Mouse (Mus musculus): ENCODE measurements at regions not wholly inside any gene's neighbourhood (a gene's known extent, or its start where the extent isn't known, plus 50 kb on each side); places are given as distances from the start of the nearest gene placed in this dataset.

DNA sequence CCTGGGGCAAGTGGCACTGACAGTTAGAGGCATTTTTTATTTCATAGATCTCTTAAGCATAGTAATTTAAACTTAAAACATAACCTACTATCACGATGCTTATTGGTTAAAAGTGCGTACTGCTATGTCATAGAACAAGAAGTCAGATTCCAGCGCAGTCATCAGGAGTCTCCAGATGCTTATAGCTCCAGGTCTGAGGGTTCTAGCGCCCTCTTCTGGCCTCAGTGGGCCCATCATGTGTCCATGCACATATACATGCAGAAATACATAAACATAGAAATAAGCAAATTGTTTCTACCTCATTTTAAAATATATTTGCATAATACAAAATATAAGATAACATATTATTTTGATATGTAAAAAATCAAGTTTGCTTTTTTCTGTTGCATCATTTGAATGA, 1002.8 kb upstream of the Adgrl2 start:
- DNase-seq (ENCODE audit: low spot score in 2 of 2), result no peak

DNA sequence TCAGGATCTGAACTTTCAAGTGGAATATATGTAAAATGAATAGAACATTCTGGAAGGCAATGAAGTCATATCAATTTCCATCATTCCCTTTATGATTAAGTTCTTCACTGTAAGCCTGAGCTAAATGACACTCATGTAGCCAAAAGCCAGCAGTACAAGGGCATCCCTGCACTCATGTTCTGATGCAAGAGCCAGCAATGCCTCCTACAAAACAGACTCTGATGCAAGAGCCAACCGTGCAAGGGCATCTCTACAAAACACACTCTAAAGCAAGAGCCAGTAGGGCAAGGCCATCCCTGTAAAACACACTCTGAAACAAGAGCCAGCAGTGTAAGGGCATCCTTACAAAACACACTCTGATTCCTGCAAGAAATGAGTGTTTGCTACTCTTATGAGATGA, 997.4 kb upstream of the Adgrl2 start:
- no peak for DNase-seq (ENCODE audit: low spot score in 2 of 2)

DNA sequence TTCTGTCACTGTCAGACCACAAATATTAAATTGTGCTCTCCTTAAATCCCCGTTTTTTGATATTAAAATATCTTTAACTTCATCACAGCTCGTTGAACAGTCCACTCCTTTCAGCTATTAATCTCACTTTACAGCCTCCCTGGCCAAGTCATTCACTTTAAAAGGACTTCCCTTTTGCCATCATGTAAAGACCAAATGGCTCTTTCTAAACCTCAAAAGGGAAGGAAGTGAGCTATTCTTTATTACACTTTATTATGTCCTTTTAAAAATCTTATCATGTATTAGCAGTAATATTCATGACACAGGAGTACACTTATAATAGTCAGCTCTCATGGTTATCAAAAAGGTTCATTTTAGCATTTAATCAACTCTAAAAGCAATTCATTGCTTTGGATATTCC, 966.6 kb upstream of the Adgrl2 start:
- no peak for DNase-seq (ENCODE audit: low spot score in 2 of 2)

DNA sequence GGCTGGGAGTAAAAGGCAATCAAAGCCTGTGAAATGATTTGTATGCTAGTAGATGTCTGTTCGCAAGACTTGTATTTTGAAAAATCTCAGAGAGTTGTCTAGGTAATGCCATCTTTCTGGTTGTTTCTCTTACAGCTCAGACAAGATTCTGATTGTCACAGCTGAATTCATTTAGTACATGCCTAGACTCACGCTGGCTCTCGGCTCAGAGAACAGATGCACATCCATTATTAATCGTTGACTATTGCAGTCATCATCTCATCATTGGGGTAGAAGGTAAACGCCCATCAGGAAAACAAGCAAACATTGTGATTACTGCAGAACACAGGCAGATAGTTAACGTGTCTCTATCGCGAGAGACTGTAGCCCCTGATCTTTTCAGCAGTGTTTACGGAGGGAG, 945.8 kb upstream of the Adgrl2 start:
- DNase-seq (ENCODE audit: low spot score in 2 of 2), result no peak

DNA sequence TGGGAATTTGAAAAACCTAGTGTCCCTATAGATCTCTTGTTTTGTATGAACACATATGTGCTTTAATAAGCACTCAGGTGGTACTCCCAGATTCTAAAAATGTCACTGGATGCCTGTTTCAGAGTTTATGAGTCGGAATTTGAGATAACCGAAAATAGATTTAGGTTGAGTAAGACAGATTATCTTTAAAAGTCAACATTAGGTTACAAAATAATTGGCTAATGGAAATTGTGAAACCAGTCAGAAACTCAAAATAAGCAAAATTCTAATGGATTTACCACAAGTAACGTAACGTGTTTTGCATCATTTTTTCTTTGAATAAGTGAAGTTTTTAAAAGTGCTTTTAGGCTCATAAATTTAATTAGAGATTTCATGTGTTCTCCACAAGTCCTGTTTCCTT, 944.5 kb upstream of the Adgrl2 start:
- DNase-seq (ENCODE audit: low spot score in 2 of 2), result no peak

DNA sequence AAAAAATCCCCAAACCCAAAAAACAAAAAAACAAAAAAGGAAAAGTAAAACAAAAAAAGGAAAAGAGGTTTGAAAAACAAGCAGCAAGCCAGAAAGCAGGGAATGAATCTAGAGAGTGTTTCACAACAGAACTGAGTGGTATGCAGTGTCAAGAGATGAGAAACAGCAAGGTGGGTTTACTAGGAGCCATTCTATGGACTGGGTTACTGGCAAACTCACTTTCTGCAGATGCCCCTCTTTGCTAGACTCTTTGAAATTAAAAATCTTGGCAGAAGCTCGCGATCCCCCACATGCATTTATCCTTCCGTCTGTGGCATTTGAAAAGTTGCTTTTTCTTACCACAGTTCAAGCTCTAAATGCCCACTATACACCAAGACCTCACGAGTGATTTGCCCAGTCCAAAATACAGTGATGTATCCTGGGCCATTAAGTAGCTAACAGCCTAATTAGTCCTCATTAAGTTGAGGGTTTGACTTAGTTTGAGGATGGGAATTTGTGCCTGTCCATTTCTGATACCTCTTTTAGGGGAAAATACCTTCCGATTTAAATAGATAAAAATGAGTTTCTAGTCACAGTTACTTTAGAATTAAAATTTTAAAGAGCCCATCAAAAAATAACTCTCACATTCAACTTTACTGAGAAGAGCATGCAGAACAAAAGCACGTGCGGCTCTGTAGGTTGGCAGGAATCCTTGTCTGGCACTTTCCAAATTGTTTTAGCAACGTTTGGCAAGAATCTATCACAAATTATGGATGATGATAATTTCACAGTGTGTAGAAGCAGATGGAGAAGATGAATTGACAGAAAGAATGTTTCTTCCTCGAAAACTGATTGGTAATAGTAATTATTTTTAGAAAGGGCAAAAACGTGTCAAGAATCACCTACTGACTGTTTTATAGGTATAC, 938.4 kb upstream of the Adgrl2 start:
- DNase-seq (ENCODE audit: low spot score in 2 of 2), result no peak

DNA sequence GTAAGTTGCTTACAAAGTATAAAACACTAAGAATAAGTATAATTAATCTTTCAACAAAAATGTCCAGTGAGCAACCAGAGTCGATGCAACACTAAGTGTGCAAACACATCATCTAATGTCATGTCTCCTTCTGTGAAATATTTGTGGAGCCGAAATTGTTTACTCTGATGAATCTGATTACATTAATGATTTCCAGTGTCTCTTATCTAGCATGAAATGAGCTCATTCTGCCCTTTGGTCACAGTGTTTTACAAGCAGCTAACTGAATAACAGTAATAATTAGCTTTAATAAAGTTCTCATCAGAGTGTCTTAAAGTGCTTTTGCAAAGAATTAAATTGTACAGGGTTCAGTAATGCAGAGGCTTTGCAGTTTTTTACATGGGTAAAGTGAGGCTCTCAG, 929.9 kb upstream of the Adgrl2 start:
- DNase-seq (ENCODE audit: low spot score in 2 of 2), result no peak

DNA sequence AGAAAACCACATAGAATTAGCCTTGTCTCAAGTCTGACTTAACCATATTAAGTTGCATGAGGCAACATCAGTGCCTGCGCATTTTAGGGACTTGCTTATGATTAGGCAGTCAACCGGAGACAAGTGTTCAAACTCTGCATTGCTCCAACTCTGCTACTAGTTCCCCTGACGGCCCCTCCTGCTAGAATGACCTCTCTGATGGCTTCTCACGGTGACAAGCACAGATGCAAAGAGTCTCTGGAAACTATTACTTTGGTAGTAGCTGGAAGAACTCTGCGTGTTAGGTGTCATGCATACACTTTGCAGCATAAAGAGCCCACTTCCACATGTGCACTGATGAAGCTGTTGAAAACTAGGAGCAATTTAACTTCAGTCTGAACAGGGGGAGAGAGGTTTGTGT, 927.8 kb upstream of the Adgrl2 start:
- DNase-seq (ENCODE audit: low spot score in 2 of 2), result no peak

DNA sequence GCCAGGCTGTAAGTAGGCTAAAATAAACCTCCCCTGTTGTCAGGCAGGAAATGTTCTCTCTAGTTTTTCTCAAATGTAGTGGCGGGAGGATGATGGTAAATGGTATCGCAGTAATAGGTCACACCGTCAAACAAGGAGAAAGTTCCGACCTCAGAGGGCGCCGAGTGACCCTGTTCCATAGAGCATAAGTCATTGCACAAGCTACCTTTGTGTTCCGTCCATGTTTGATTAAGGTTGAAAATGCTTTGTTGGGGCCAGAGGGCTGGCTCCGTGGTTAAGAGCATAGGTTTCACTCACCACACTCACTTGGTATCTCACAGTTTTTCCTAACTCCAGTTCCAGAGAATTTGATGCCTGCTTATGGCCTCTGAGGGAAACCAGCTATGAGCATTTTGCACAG, 920.4 kb upstream of the Adgrl2 start:
- DNase-seq (ENCODE audit: low spot score in 2 of 2), result no peak

DNA sequence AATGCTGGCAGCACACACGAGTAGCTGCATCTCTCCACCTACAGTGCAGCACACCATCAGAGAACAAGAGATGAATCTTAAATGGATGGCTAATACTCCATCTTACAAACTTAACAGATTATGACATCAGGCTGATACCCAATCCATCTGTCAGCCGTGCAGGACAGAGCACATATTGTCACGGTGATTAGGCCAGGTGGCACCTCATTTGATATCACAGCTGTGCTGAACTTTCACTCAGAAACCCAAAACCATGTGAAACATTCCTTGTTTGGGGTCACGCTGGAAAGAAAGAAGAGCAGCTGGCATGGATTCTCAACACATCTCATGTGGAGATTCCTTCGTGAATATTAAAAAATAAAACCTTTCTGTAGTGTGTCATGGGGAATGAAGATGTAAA, 911.4 kb upstream of the Adgrl2 start:
- no peak for DNase-seq (ENCODE audit: low spot score in 2 of 2)

DNA sequence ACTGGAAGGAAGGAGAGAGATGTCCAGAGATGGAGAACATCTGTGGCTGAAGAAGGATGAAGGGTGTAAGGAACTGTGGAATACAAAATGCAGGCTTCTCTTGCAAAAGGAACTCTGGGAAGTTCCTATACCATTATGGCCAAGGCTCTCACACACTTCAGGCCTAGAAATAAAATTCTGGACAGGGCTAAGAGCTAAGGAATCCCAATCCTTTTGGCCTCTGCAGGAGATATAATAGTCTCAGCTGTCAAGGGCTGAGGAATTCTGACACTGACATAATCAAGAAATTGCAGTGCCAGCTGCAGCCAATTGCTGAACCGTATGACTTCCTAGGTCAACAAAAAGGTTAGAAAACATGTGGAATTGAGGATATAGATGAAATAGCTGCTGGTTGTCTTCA, 886.2 kb upstream of the Adgrl2 start:
- no peak for DNase-seq (ENCODE audit: low spot score in 2 of 2)

DNA sequence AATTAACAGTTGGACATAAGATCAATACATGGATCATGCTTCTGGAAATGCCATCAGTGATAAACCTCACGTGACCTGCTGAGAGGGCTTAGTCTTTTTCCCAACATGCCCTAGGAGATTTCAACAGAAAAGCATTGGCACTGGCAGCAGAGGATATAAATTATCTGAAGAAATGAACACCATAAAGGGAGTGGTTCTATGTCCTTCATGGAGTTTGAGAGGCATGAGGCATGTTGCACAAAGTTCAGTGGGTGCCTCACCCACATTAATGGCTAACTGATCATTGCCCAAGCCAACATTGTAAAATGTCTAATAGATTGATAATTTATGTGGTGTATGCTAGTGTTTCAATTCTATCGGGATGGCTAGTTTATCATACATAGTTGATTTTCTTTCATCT, 875.6 kb upstream of the Adgrl2 start:
- no peak for DNase-seq (ENCODE audit: low spot score in 2 of 2)

DNA sequence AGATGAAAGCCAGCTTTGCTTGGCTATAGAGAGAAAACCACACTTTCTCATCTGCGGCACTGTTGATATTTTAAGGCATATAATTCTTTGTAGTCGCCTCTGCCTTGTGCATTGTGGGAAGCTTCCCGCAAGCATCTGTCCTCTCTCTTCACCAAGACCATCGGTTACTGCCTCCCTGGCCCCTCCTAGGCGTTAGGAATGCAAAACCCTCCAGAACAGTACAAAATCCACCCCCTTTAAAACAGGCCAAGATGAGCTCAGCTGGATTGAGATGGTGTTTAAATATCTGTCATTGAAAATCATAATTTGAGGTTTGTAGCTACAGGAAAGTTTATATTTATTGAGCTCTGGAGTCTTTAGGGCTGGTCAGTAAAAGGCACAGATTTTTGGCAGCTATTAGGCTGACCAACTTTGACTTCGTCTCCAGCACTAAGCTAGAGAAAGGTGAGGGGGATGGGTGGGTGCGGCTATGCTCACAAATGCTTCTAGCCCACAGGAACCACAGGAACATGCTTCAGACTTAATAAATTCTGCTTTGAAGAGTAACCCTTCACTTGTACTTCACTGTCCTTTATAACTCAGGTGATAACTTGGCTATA, 856.7 kb upstream of the Adgrl2 start:
- DNase-seq (ENCODE audit: low spot score in 2 of 2), result no peak

DNA sequence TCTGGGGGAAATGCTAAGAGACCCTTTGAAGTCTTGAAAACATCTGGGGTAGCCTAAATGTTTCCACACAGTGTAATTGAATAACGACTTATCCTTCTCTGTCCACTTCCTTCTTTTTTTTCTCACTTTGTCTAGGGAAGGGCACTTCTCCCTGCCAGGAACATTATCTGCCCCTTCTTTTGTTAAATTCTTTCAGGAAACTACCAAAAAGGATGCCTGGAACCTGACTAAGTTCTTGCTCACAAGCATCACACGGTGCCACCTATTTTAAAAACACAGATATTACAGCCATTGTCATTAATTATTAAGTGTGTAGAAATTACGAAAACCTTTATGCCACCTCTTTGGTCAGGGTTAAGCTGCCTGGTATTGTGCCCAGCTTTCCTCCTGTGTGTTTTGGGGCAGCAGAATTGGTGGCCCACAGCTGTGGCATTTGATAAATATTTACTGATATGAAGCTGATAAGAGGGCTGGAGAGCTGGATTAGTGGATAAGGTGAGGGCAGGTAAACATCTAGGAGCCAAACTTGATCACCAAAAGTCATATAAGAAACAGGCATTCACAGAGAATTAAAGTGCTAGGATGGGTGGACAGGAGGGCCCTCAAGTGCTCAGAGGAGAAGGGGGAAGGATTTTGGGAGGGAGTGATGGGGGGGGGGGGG, 855.6 kb upstream of the Adgrl2 start:
- DNase-seq (ENCODE audit: low spot score in 2 of 2), result no peak

DNA sequence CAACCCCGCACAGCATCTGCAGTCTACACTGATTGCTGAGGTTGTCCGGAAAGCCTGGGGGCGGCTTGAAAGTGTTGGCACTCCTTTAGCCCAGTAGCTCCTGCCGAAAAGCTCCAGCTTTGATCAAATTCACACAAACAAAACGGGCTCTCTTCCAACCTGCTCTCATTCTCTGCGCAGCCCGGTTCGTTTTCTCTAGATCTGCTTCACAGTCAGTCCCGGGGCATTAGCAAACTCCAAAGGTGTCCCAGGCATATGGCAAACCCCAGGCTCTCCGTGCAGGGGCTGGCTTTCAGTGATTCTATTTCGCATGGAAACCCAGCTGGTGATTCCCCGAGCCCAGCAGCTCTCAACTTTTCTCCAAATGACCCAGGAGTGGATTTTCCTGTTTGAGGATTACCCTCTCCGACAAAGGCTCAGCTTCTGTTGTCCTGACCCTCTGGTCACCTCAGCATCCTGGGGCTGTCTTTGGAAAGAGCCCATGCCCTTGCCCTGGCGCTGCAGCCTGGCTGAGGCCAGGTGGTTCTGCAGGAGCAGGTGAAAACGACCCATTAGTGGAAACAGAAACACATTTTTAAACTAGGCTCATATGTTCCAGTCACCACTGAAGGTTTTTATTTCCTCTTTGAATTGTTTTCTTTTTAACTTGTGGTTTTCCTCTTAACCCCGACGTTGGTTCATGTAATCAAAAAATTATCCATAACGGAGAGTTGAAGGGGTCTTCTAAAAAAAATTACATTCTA, 854.9 kb upstream of the Adgrl2 start:
- DNase-seq (ENCODE audit: low spot score in 2 of 2), result peak; percentile 2 to 36

DNA sequence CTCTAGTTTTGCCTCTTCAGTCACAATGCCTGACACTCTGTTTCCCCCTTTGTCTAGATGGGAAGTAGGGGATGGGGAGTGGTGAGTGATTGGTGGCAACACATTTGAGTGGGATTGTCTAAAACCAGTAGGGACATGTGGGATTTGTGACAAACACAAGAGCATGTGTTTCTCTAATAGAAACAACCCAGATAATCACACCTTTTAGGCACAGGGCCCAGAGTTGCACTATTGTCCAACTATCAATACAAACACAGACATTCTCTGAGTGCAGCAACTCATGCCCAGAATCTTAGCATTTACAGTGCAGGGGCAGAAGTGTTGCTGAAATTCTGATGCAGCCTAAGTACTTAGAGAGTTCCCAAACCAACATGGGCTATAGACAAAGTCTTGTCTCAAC, 847.6 kb upstream of the Adgrl2 start:
- no peak for DNase-seq (ENCODE audit: low spot score in 2 of 2)

DNA sequence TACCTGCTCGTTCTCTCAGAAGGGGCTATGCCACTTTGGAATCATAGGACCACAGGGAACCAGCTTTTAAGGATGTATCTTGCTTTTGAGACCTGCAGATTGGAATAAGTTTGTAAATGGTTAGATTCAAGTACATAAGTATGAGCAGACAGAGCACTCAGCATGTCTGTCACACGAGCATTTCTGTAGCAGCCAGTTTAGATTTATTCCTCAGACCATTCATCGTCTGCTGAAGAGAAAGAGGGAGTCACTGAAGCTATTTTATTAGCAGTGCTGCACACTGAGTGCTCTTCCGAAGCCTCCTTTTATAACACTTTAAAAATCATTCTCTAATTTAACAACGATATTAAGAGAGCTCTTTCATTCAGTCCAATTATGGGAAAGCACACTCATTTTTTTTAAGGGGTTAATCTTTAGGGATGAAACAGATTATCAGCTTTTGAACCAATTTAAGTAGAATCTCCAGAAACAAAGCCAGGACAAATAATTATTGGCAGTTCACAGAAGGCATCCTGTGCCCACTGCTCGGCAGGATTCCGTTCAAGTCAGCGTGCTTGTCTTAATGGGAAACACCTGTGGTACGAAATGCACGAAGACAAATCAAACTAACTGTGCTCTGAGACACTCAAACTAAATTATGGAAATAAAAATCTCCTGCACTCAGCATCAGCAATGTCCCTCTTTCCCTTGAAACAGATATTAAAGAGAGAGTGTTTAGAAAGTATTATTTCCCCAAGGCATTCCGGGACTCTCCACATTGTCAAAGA, 846.3 kb upstream of the Adgrl2 start:
- DNase-seq (ENCODE audit: low spot score in 2 of 2), result no peak

DNA sequence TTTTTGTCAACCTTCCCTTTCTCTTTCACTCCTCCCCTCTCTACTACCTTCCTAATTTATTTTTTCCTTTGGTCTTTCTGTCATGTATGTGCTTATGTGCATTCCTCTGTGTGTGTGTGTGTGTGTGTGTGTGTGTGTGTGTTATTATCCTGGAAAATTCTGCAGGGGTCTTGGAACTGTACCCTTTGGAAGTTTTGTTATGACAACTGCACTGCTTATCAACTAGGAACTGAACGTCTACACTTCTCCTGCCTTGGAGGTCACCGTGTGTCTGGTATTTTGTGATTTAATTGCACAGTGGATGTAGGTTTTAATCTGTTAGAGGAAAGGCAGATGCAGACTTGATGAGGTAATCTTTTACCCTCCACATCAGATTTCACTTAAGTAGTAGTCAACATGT, 836.8 kb upstream of the Adgrl2 start:
- DNase-seq (ENCODE audit: low spot score in 2 of 2), result no peak

DNA sequence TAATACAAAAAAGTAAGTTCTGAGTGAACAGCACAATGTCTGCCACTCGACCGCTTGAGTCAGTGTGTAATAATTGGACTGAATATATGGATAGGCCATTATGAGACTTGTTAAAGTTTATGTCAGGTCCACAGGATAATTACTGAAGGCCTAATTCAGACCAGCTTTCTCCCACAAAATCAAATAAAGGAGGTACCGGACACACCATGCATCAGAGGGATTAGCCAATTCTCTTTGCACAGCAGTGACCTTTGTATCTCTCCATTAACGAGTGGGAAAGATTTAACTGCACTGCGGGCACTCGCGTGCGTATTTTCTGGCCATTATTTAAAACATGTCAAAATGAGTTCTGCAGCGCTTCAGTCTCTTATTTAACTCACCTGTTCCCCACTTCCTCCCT, 836.4 kb upstream of the Adgrl2 start:
- no peak for DNase-seq (ENCODE audit: low spot score in 2 of 2)

DNA sequence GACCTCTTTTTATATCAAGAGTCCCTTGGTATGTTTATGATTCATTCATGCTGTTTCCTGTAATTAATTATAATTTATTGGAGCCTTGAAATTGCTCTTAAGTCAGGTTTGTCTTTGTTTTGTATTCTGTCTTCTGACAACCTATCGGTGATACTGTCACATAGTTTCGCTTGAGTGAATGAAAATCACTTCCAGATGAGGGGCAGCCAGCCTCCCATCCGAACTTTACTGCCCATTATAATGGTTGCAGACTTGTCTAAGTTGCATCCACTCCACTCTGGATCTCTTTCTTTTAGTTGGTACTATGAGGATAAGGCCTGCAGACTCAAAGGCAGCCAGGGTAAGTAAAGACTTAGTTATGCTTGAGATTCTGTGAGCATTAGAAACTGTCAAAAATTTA, 830.3 kb upstream of the Adgrl2 start:
- DNase-seq (ENCODE audit: low spot score in 2 of 2), result no peak

DNA sequence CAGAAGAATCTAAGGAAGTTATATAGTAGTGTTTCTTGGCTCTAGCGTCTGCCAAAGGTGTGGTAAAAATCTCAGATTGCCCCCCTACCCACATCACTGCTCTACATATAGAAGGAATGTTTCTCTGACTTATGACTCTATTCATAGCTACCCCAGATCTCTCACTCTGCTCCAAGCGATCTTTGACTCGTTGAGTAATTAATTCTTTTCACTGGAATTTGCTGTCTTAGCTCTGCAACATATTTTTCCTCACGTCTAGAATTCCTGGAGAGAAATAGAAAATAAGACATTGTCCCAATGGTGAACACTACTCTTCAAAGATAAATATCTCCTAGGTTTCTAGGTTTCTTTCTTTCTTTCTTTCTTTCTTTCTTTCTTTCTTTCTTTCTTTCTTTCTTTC, 829.5 kb upstream of the Adgrl2 start:
- no peak for DNase-seq (ENCODE audit: low spot score in 2 of 2)
